Mouse (Mus musculus) heart, postnatal 25 days (tissue): ENCODE data around the gene BC061237. TPM values are rescaled to one million over a fixed set of nuclear protein-coding genes. Genes with fewer than 3 reads are reported as not detected.
"Not testable (repeated sequence)": the region's sequence is repeated elsewhere in the genome, so short reads cannot be mapped to it uniquely, and the experiment has no call there.

ENCODE experiments used
- DNase-seq: peaks from one replicate; pipeline ENCODE4 v3.0.0; 2022; ENCODE audit warnings: low spot score
- intact Hi-C: fragments of 180-260 bp; cut with DNase I; formaldehyde crosslinking; loops from one replicate; pipeline ENCODE4 v1.15.1; 2025
- total RNA-seq, 2 experiments: library from RNA; stranded (reverse); gene quantifications; 2 replicates each; pipeline ENCODE4 v1.2.3; 2021

BC061237 gene
- total RNA-seq: not detected

DNA sequence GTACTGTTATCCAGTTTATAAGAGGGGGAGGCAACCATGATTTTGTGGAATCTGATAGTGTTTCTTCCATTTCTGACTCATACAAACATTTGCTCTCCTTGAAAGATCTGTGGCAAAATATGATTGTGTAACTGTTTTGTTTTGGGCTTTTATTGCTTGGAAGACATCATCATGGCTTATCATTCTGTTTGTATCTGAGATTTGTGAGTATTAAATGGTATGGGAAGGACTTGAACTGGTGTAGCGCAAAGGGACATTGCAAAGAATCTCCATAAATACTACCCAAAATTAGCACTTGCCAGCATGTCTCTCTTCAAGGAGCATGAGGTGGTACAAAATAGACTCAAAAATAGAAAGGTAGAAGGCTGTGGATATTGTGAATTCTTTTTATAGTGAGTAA lies at the start of gene BC061237:
TSS of gene BC061237 (plus strand) at position 301 of the 400 bp plus-strand sequence.
- DNase-seq, intact Hi-C loops: not testable (repeated sequence)

- DNase-seq, intact Hi-C loops: not testable (repeated sequence)
Measured at GRCm38 (mm10) chr14:44517976-44518375, 25.7 kb downstream of the BC061237 start, which contains the start of gene Gm17093. Gene Gm17093, plus strand, starts transcription at chr14:44518276.

GRCm38 (mm10) chr14:44547961-44548360 lies 55.7 kb downstream of the BC061237 start:
- DNase-seq, intact Hi-C loops: not testable (repeated sequence)

Other genes starting within 250 kb of the BC061237 start
- not detected for gene Gm8220, start 206.9 kb upstream of the BC061237 start, total RNA-seq
- gene Gm5930, start 153.9 kb upstream of the BC061237 start, total RNA-seq: not detected
- not detected for gene Gm8229, start 127.1 kb upstream of the BC061237 start, total RNA-seq
- not detected for gene Gm3371, start 81.8 kb upstream of the BC061237 start, total RNA-seq
- not detected for gene Gm8232, start 58.8 kb upstream of the BC061237 start, total RNA-seq
- not detected for gene Gm17093, start 25.8 kb downstream of the BC061237 start, total RNA-seq
- gene Gm8247, start 90.7 kb downstream of the BC061237 start, total RNA-seq: not detected
- gene Gm5624, start 135.5 kb downstream of the BC061237 start, total RNA-seq: not detected
- gene Gm8257, start 214.0 kb downstream of the BC061237 start, total RNA-seq: not detected